Mouse (Mus musculus) monocyte, adult 5-6 weeks (primary cell): ENCODE results near the gene Set. TPM values are rescaled to one million over a fixed set of nuclear protein-coding genes. Genes with fewer than 3 reads are reported as not detected.
A peak's percentile ranks its signal among the peaks of the same experiment; 100 is the strongest.

Source experiments
- ATAC-seq: fragments of 153-309, 156-312 bp; replicated peaks from 2 replicates; pipeline ENCODE4 v1.8.0; 2017; ENCODE audit warnings: mild to moderate bottlenecking; ENCODE audit not compliant: low TSS enrichment, insufficient number of reproducible peaks, severe bottlenecking, poor library complexity, low FRiP score
- total RNA-seq: library from RNA; stranded (forward); fragments of 200-1000, 200-491, 200-594 nt; gene quantifications from 3 replicates; pipeline ENCODE4 v1.2.3, GENCODE M21; 2017

Gene Set
- total RNA-seq, 1 experiment from 2014 or later: 427 TPM

- no peak for ATAC-seq
These were observed 21.6 kb downstream of the Set start for GRCm38 (mm10) chr2:30078760-30079159.

DNA sequence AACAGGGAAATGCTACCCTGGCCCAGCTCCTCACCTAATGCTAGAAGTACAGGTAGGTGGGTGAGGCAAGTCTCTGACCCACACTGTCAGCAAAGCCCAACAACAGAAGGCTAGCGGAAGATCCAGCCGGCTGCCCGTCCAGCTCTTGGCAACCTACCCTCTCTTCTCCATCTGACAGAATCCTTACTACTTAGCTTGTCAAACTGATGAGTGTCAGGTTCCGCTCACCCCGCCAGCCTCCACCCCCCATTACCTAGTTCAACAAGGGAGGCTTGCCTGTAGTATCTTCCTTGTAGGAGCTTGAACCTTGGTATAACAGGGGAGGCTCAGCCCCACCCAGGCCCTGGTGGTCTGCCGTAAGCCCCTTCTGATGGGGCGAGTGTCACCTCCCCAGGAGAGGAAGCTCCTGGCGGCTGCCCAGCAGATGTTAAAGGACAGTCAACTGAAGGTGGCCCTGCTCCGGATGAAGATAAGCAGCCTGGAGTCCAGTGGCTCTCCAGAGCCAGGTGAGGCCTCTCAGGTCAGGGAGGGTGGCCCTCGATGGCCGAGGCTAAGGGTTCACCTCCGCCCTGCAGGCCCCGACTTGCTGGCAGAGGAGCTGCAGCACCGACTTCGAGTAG is 23.1 kb downstream of the Set start:
- ATAC-seq: no peak

GRCm38 (mm10) chr2:30084113-30084512 is 26.9 kb downstream of the Set start:
- peak; percentile 82 for ATAC-seq

DNA sequence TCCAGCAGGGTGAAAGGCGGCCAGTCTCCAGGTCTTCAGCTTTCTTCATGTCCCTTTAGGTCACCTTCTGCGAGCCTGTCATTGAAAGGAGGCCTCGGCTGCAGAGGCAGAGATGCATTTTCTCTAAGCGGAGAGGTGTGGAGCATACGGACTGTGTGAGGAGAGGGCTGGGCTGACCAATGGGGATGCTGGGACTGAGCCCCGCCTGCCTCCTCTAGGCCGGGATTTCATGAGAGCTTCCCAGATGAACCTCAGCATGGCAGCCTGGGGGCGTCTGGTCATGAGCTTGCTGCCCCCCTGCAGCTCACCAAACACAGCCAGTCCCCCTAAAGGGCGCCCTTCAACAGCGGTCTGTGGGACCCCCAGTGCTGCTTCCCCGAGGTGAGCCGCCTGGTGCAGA is 27.5 kb downstream of the Set start:
- no peak for ATAC-seq

- ATAC-seq: no peak
These were observed 30.1 kb downstream of the Set start for GRCm38 (mm10) chr2:30087310-30087709.

DNA sequence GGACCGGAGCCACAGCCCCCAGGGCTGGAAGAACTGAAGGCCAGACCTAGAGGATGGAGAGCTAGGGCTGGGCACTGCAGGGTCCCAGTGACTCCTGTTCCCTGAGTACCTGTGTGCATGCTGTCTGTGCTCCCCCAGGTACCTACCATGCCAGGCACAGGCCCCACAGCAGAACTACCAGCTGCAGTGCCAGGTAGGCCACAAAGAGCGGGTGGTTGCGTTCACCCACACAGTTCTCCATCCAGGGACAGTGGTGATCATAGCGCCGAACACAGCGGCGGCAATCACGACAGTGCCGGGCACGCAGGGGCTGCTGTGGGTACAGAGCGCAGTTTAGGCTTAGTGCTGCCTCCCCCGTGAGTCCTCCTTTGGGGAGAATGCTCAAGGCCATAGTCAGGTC is 34.3 kb downstream of the Set start:
- no peak for ATAC-seq

DNA sequence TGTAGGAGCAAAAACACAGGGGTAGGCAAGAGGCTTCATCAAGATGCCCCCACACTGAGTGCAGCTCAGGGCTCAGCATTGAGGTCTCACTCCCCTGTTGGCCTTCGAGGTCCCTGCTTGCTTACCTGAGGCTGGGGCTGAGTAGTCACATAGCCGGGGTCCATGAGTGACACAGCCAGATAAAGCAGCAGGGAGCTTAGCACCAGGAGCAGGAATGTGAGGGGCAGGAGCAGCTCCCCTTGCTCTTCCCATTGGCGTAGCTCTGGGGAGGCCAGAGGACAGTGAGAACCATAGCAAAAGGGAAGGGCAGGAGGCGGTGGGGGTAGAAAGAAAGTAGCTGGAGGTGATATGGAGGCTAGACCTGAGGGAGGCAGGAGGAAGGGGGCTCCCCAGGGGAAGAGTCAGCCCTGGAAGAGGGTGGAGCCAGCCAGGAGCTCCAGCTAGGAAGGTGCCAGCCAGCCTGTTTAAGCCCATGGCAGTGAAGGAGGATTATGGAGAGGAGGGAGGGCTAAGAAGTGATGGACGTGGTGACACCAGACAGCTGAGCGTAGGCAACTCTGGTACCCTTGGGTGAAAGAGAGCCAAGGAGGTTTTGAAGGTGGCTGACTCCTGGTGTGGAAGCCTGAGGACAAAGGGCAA is 35.2 kb downstream of the Set start:
- ATAC-seq: no peak

GRCm38 (mm10) chr2:30093471-30094207 is 36.5 kb downstream of the Set start, which contains the start of gene Zdhhc12:
Gene Zdhhc12, minus strand, starts transcription at chr2:30093648.
- ATAC-seq: peak; percentile 88

DNA sequence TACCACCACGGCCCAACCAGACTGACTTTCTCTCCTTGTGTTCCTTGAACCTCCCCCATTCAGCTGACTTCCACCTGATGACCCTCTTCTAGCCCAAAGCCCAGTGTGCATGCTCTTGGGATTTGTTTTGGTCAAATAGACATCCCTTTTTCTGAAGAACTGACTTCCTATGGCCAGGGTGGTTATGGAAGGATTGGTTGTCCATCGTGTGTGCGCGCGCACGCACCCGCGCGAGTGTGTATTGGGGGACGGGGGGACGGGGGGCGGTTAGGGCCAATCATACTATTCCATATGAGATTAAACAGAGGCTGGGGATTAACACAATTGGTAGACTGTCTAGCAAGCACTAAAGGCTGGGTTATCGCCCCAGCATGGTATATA is 37.0 kb downstream of the Set start:
- ATAC-seq: no peak

- peak; percentile 44; the same call in 1 of the 2 replicates for ATAC-seq
These were observed 38.8 kb downstream of the Set start for GRCm38 (mm10) chr2:30095882-30096527.

DNA sequence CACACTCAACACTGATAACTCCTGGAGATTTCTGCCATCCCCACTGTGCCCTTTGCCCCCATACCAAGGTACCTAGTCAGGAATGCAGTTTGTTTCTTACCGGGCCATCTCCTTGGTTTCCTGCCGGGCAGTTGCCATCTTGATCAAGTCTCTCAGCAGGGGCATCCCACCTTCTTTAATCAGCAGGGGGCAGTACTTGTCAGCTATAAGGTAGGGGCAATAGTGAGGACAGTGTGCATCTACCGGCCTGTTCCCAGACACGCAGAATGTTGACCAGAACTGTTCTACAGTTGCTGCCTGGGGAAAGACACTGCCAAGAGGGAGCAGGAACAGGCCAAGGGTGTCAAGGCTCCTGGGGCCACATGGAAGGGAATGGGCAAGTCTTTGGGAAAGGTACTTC is 43.0 kb downstream of the Set start:
- no peak for ATAC-seq

DNA sequence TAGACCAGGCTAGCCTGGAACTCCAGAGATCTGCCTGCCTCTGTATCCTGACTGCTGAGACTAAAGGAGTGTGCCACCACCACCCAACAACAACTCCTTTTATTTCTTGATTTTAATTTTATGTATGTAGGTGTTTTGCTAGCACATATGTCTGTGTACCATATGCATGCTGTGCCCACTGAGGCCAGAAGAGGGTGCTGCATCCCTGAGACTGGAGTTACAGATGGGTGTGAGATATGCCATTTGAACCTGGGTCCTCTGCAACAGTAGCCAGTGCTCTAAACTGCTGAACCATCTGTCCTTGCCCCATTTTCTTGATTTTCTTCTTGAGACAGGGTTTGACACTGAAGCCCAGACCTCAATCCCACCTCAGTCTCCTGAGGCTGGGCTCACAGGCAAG is 49.2 kb downstream of the Set start:
- no peak for ATAC-seq

DNA sequence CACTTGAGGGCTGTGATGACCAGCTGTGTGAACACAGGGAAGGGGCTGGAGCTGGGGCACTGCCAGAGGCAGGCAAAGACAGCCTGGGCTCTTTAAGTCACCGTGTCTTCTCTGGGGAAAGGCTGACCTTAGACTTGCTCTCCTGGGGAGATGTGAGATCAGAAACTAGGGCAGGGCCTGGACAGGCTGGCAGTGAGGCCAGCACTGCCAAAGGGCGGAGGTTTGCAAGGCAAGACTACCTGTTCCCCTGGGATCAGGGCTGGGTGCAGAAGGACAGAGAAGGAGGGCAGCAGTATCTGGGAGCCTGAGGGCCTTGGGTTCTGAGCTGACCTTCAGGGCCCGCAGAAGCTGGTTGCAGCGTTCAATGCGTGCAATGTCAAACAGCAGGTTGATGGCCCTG is 50.5 kb downstream of the Set start:
- no peak for ATAC-seq

DNA sequence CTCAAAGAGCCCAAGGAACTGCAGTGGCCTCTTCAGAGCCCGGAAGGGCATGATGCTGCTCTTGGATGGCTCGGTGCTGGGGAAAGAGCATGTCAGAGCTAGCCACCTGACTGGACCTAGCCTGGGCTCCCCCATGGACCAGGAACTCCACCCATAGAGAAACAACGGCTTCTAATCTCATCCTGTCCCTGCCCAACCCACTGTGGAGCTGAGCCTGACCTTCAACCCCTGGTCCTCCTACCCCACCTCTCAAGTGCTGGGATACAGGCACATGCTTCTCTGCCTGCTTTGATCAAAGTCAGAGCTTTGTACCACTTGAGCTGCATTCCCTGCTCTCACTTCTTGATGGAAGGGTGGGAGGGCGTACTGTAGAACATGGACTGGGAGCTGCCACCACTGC is 51.1 kb downstream of the Set start:
- ATAC-seq: no peak

- no peak for ATAC-seq
These were observed 54.3 kb downstream of the Set start for GRCm38 (mm10) chr2:30111500-30111899.

- ATAC-seq: no peak
These were observed 55.4 kb downstream of the Set start for GRCm38 (mm10) chr2:30112564-30112963.

GRCm38 (mm10) chr2:30119641-30120051 is 62.5 kb downstream of the Set start:
- no peak for ATAC-seq

DNA sequence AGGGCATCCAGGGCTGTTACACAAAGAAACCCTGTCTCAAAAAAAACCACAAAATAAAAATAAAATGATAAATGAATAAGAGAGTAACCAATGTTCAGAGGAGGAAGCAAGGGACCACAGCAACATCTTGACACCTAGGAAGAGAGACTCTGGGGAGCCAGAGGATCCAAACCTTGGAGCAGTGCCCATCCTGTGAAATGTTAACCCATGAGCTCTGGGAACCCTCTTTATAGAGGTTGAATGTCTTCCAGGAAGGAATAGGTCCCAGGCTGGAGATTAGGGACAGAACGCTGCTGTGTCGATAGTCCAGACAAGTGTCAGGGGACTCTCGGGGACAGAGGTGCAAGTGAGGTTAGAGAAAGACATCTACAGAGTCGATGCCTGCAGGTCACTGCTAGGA is 63.1 kb downstream of the Set start:
- ATAC-seq: no peak
